Mouse (Mus musculus): ENCODE measurements around the gene Pgm2. TPM values are rescaled to one million over a fixed set of nuclear protein-coding genes. Genes with fewer than 3 reads are reported as not detected.
A peak's percentile ranks its signal among the peaks of the same experiment; 100 is the strongest.

Pgm2 gene
- polyA plus RNA-seq, 1 experiment from 2014 or later = 27.0 TPM

GRCm38 (mm10) chr5:64161917-64162316, 69.2 kb downstream of the Pgm2 start:
- Histone ChIP-seq H3K4me2 (replicated peaks; ENCODE audit: low read depth, low read length) (no peak overlapping the region), H3K27me3 (replicated peaks; ENCODE audit: insufficient read depth, low read length) (no peaks in the 10 kb centered on the region), H3K9me3 (ENCODE audit: low read length) (no peaks in the 10 kb centered on the region), H3K36me3 (ENCODE audit: insufficient read depth, low read length) (no peaks in the 10 kb centered on the region), H3K4me1 (ENCODE audit: insufficient read depth, low read depth, low read length) (0 out of 2 replicates have a peak, but pooled peaks cover 4% of the 10 kb centered on the region), H3K9ac (replicated peaks; ENCODE audit: low read depth) (no peak overlapping the region), H3K4me3 (ENCODE audit: low read depth, low read length) (no peak overlapping the region), H3K27ac (ENCODE audit: low read length) (no peak overlapping the region)
- ATAC-seq (no peak), DNase-seq (ENCODE audit: low spot score) (no peak)
- TF ChIP-seq EP300 (IDR thresholded peaks at IDR 0.05) (no peak), CTCF (IDR thresholded peaks at IDR 0.05) (no peak)
- WGBS = 60% methylated on average over 3 of the region's 3 CpGs

- DNase-seq (ENCODE audit: low spot score) (no peak), ATAC-seq (no peak)
- no peak overlapping the region for H3K4me3 ChIP-seq (ENCODE audit: low read depth, low read length)
- H3K36me3 ChIP-seq (ENCODE audit: insufficient read depth, low read length) = no peaks in the 10 kb centered on the region
- no peak overlapping the region for H3K4me2 ChIP-seq (replicated peaks; ENCODE audit: low read depth, low read length)
- H3K9ac ChIP-seq (replicated peaks; ENCODE audit: low read depth) = no peak overlapping the region
- TF ChIP-seq EP300 (IDR thresholded peaks at IDR 0.05) (no peak), CTCF (IDR thresholded peaks at IDR 0.05) (no peak)
- 86% methylated on average over 5 of the region's 5 CpGs for WGBS
- H3K4me1 ChIP-seq (ENCODE audit: insufficient read depth, low read depth, low read length) = 0 out of 2 replicates have a peak, but pooled peaks cover 4% of the 10 kb centered on the region
- H3K27me3 ChIP-seq (replicated peaks; ENCODE audit: insufficient read depth, low read length) = no peaks in the 10 kb centered on the region
- H3K27ac ChIP-seq (ENCODE audit: low read length) = no peak overlapping the region
- H3K9me3 ChIP-seq (ENCODE audit: low read length) = no peaks in the 10 kb centered on the region
Observed at GRCm38 (mm10) chr5:64162582-64162981, 69.8 kb downstream of the Pgm2 start.

GRCm38 (mm10) chr5:64164414-64164813, 71.7 kb downstream of the Pgm2 start:
- no peak overlapping the region for H3K9ac ChIP-seq (replicated peaks; ENCODE audit: low read depth)
- 90% methylated on average over 3 of the region's 3 CpGs for WGBS
- no peak overlapping the region for H3K27ac ChIP-seq (ENCODE audit: low read length)
- no peaks in the 10 kb centered on the region for H3K27me3 ChIP-seq (replicated peaks; ENCODE audit: insufficient read depth, low read length)
- no peak overlapping the region for H3K4me2 ChIP-seq (replicated peaks; ENCODE audit: low read depth, low read length)
- H3K9me3 ChIP-seq (ENCODE audit: low read length) = no peaks in the 10 kb centered on the region
- 0 out of 2 replicates have a peak, but pooled peaks cover 4% of the 10 kb centered on the region for H3K4me1 ChIP-seq (ENCODE audit: insufficient read depth, low read depth, low read length)
- TF ChIP-seq EP300 (IDR thresholded peaks at IDR 0.05) = no peak
- no peak for TF ChIP-seq CTCF (IDR thresholded peaks at IDR 0.05)
- H3K4me3 ChIP-seq (ENCODE audit: low read depth, low read length) = no peak overlapping the region
- DNase-seq (ENCODE audit: low spot score) (no peak), ATAC-seq (no peak)
- H3K36me3 ChIP-seq (ENCODE audit: insufficient read depth, low read length) = no peaks in the 10 kb centered on the region

GRCm38 (mm10) chr5:64165826-64166225, 73.1 kb downstream of the Pgm2 start:
- Histone ChIP-seq H3K4me2 (replicated peaks; ENCODE audit: low read depth, low read length) (no peak overlapping the region), H3K27ac (ENCODE audit: low read length) (no peak overlapping the region), H3K4me3 (ENCODE audit: low read depth, low read length) (no peak overlapping the region), H3K9me3 (ENCODE audit: low read length) (no peaks in the 10 kb centered on the region), H3K4me1 (ENCODE audit: insufficient read depth, low read depth, low read length) (no peaks in the 10 kb centered on the region), H3K27me3 (replicated peaks; ENCODE audit: insufficient read depth, low read length) (no peaks in the 10 kb centered on the region), H3K36me3 (ENCODE audit: insufficient read depth, low read length) (no peaks in the 10 kb centered on the region), H3K9ac (replicated peaks; ENCODE audit: low read depth) (no peak overlapping the region)
- WGBS = 76% methylated on average over 2 of the region's 2 CpGs
- no peak for DNase-seq (ENCODE audit: low spot score)
- TF ChIP-seq EP300 (IDR thresholded peaks at IDR 0.05) (no peak), CTCF (IDR thresholded peaks at IDR 0.05) (no peak)
- ATAC-seq = no peak

GRCm38 (mm10) chr5:64168990-64169540, 76.3 kb downstream of the Pgm2 start:
- Histone ChIP-seq H3K4me2 (replicated peaks; ENCODE audit: low read depth, low read length) (no peak overlapping the region), H3K4me1 (ENCODE audit: insufficient read depth, low read depth, low read length) (no peaks in the 10 kb centered on the region), H3K4me3 (ENCODE audit: low read depth, low read length) (no peak overlapping the region), H3K9ac (replicated peaks; ENCODE audit: low read depth) (no peak overlapping the region), H3K36me3 (ENCODE audit: insufficient read depth, low read length) (no peaks in the 10 kb centered on the region), H3K27me3 (replicated peaks; ENCODE audit: insufficient read depth, low read length) (no peaks in the 10 kb centered on the region), H3K27ac (ENCODE audit: low read length) (no peak overlapping the region), H3K9me3 (ENCODE audit: low read length) (no peaks in the 10 kb centered on the region)
- ATAC-seq (peak; percentile 65), DNase-seq (ENCODE audit: low spot score) (no peak)
- 84% methylated on average over 10 of the region's 10 CpGs for WGBS
- no peak for TF ChIP-seq CTCF (IDR thresholded peaks at IDR 0.05)
- peak; percentile 42; the same call in 1 of the 2 replicates for TF ChIP-seq EP300 (IDR thresholded peaks at IDR 0.05)

GRCm38 (mm10) chr5:64172884-64173283, 80.1 kb downstream of the Pgm2 start:
- DNase-seq (ENCODE audit: low spot score) (no peak), ATAC-seq (no peak)
- TF ChIP-seq CTCF (IDR thresholded peaks at IDR 0.05) = no peak
- no peak for TF ChIP-seq EP300 (IDR thresholded peaks at IDR 0.05)
- Histone ChIP-seq H3K4me2 (replicated peaks; ENCODE audit: low read depth, low read length) (no peak overlapping the region), H3K4me1 (ENCODE audit: insufficient read depth, low read depth, low read length) (no peaks in the 10 kb centered on the region), H3K9ac (replicated peaks; ENCODE audit: low read depth) (no peak overlapping the region), H3K36me3 (ENCODE audit: insufficient read depth, low read length) (no peaks in the 10 kb centered on the region), H3K27ac (ENCODE audit: low read length) (no peak overlapping the region), H3K27me3 (replicated peaks; ENCODE audit: insufficient read depth, low read length) (no peaks in the 10 kb centered on the region), H3K9me3 (ENCODE audit: low read length) (no peaks in the 10 kb centered on the region), H3K4me3 (ENCODE audit: low read depth, low read length) (no peak overlapping the region)
- 75% methylated on average over 3 of the region's 3 CpGs for WGBS

- Histone ChIP-seq H3K36me3 (ENCODE audit: insufficient read depth, low read length) (no peaks in the 10 kb centered on the region), H3K27me3 (replicated peaks; ENCODE audit: insufficient read depth, low read length) (no peaks in the 10 kb centered on the region), H3K4me3 (ENCODE audit: low read depth, low read length) (no peak overlapping the region), H3K9ac (replicated peaks; ENCODE audit: low read depth) (no peak overlapping the region), H3K9me3 (ENCODE audit: low read length) (no peaks in the 10 kb centered on the region), H3K4me1 (ENCODE audit: insufficient read depth, low read depth, low read length) (no peaks in the 10 kb centered on the region), H3K4me2 (replicated peaks; ENCODE audit: low read depth, low read length) (no peak overlapping the region), H3K27ac (ENCODE audit: low read length) (no peak overlapping the region)
- 82% methylated on average over 16 of the region's 16 CpGs for WGBS
- no peak for DNase-seq (ENCODE audit: low spot score)
- ATAC-seq = no peak
- TF ChIP-seq CTCF (IDR thresholded peaks at IDR 0.05) (no peak), EP300 (IDR thresholded peaks at IDR 0.05) (no peak)
Observed at GRCm38 (mm10) chr5:64173302-64173701, 80.6 kb downstream of the Pgm2 start.
